Mouse (Mus musculus): ENCODE measurements around the gene Atxn2l. TPM values are rescaled to one million over a fixed set of nuclear protein-coding genes. Genes with fewer than 3 reads are reported as not detected.

Atxn2l gene
- total and polyA plus RNA-seq, 2 experiments from 2014 or later: 65.4 to 80.5 TPM

- H3K9ac ChIP-seq (replicated peaks; ENCODE audit: low read length, poor library complexity, severe bottlenecking): no peak overlapping the region
- no peak overlapping the region for H3K4me3 ChIP-seq (ENCODE audit: low read depth, low read length)
- DNase-seq (ENCODE audit: low spot score): no peak
- H3K4me1 ChIP-seq (ENCODE audit: insufficient read depth, low read length): no peaks in the 10 kb centered on the region
- H3K4me2 ChIP-seq (ENCODE audit: low read depth, low read length, poor library complexity, severe bottlenecking): no peak overlapping the region
- 72% methylated on average over 5 of the region's 5 CpGs for WGBS
- H3K36me3 ChIP-seq (ENCODE audit: insufficient read depth, low read length): no peaks in the 10 kb centered on the region
- no peaks in the 10 kb centered on the region for H3K27me3 ChIP-seq (ENCODE audit: insufficient read depth, low read length)
- no peaks in the 10 kb centered on the region for H3K9me3 ChIP-seq (ENCODE audit: low read length)
- no peak for ATAC-seq (ENCODE audit: low FRiP score)
- no peak overlapping the region for H3K27ac ChIP-seq (ENCODE audit: low read depth, low read length)
- no peak for TF ChIP-seq CTCF (IDR thresholded peaks at IDR 0.05)
These were observed 45.0 kb downstream of the Atxn2l start for GRCm38 (mm10) chr7:126458225-126458624.

- WGBS: 87% methylated on average over 17 of the region's 17 CpGs
These were observed 46.6 kb downstream of the Atxn2l start for GRCm38 (mm10) chr7:126456382-126457266.

GRCm38 (mm10) chr7:126455242-126455641 lies 48.0 kb downstream of the Atxn2l start:
- no peak for ATAC-seq (ENCODE audit: low FRiP score)
- DNase-seq (ENCODE audit: low spot score): no peak
- no peak overlapping the region for H3K9ac ChIP-seq (replicated peaks; ENCODE audit: low read length, poor library complexity, severe bottlenecking)
- no peak overlapping the region for H3K4me2 ChIP-seq (ENCODE audit: low read depth, low read length, poor library complexity, severe bottlenecking)
- no peaks in the 10 kb centered on the region for H3K36me3 ChIP-seq (ENCODE audit: insufficient read depth, low read length)
- no peaks in the 10 kb centered on the region for H3K9me3 ChIP-seq (ENCODE audit: low read length)
- no peaks in the 10 kb centered on the region for H3K4me1 ChIP-seq (ENCODE audit: insufficient read depth, low read length)
- H3K4me3 ChIP-seq (ENCODE audit: low read depth, low read length): no peak overlapping the region
- 76% methylated on average over 2 of the region's 2 CpGs for WGBS
- no peaks in the 10 kb centered on the region for H3K27me3 ChIP-seq (ENCODE audit: insufficient read depth, low read length)
- no peak overlapping the region for H3K27ac ChIP-seq (ENCODE audit: low read depth, low read length)
- no peak for TF ChIP-seq CTCF (IDR thresholded peaks at IDR 0.05)

More at GRCm38 (mm10) chr7:126456382-126457266, 46.6 kb downstream of the Atxn2l start:
- Histone ChIP-seq H3K27me3 (ENCODE audit: insufficient read depth, low read length) (no peaks in the 10 kb centered on the region), H3K27ac (ENCODE audit: low read depth, low read length) (no peak overlapping the region), H3K9ac (replicated peaks; ENCODE audit: low read length, poor library complexity, severe bottlenecking) (no peak overlapping the region), H3K4me1 (ENCODE audit: insufficient read depth, low read length) (no peaks in the 10 kb centered on the region), H3K4me2 (ENCODE audit: low read depth, low read length, poor library complexity, severe bottlenecking) (no peak overlapping the region), H3K4me3 (ENCODE audit: low read depth, low read length) (no peak overlapping the region), H3K36me3 (ENCODE audit: insufficient read depth, low read length) (no peaks in the 10 kb centered on the region), H3K9me3 (ENCODE audit: low read length) (no peaks in the 10 kb centered on the region)
- DNase-seq (ENCODE audit: low spot score): no peak
- no peak for ATAC-seq (ENCODE audit: low FRiP score)
- TF ChIP-seq CTCF (IDR thresholded peaks at IDR 0.05): no peak

GRCm38 (mm10) chr7:126453861-126454260 lies 49.4 kb downstream of the Atxn2l start:
- DNase-seq (ENCODE audit: low spot score): no peak
- Histone ChIP-seq H3K27me3 (ENCODE audit: insufficient read depth, low read length) (no peaks in the 10 kb centered on the region), H3K36me3 (ENCODE audit: insufficient read depth, low read length) (no peaks in the 10 kb centered on the region), H3K9ac (replicated peaks; ENCODE audit: low read length, poor library complexity, severe bottlenecking) (no peak overlapping the region), H3K4me1 (ENCODE audit: insufficient read depth, low read length) (no peaks in the 10 kb centered on the region), H3K9me3 (ENCODE audit: low read length) (no peaks in the 10 kb centered on the region), H3K4me3 (ENCODE audit: low read depth, low read length) (no peak overlapping the region), H3K4me2 (ENCODE audit: low read depth, low read length, poor library complexity, severe bottlenecking) (no peak overlapping the region), H3K27ac (ENCODE audit: low read depth, low read length) (no peak overlapping the region)
- ATAC-seq (ENCODE audit: low FRiP score): no peak
- WGBS: 76% methylated on average over 7 of the region's 7 CpGs
- TF ChIP-seq CTCF (IDR thresholded peaks at IDR 0.05): no peak

GRCm38 (mm10) chr7:126452244-126452643 lies 51.0 kb downstream of the Atxn2l start:
- no peak overlapping the region for H3K27ac ChIP-seq (ENCODE audit: low read depth, low read length)
- H3K4me2 ChIP-seq (ENCODE audit: low read depth, low read length, poor library complexity, severe bottlenecking): no peak overlapping the region
- 93% methylated on average over 3 of the region's 3 CpGs for WGBS
- no peak for TF ChIP-seq CTCF (IDR thresholded peaks at IDR 0.05)
- H3K4me1 ChIP-seq (ENCODE audit: insufficient read depth, low read length): no peaks in the 10 kb centered on the region
- no peak for DNase-seq (ENCODE audit: low spot score)
- H3K4me3 ChIP-seq (ENCODE audit: low read depth, low read length): no peak overlapping the region
- 0 out of 2 replicates have a peak, but pooled peaks cover 3% of the 10 kb centered on the region for H3K36me3 ChIP-seq (ENCODE audit: insufficient read depth, low read length)
- H3K9ac ChIP-seq (replicated peaks; ENCODE audit: low read length, poor library complexity, severe bottlenecking): no peak overlapping the region
- no peaks in the 10 kb centered on the region for H3K27me3 ChIP-seq (ENCODE audit: insufficient read depth, low read length)
- no peaks in the 10 kb centered on the region for H3K9me3 ChIP-seq (ENCODE audit: low read length)
- no peak for ATAC-seq (ENCODE audit: low FRiP score)

- no peak for DNase-seq (ENCODE audit: low spot score)
- Histone ChIP-seq H3K9me3 (ENCODE audit: low read length) (no peaks in the 10 kb centered on the region), H3K36me3 (ENCODE audit: insufficient read depth, low read length) (peaks cover 15% of the 10 kb centered on the region; the same call in 1 of the 2 replicates), H3K27ac (ENCODE audit: low read depth, low read length) (no peak overlapping the region), H3K4me2 (ENCODE audit: low read depth, low read length, poor library complexity, severe bottlenecking) (no peak overlapping the region), H3K4me1 (ENCODE audit: insufficient read depth, low read length) (no peaks in the 10 kb centered on the region), H3K27me3 (ENCODE audit: insufficient read depth, low read length) (no peaks in the 10 kb centered on the region), H3K9ac (replicated peaks; ENCODE audit: low read length, poor library complexity, severe bottlenecking) (no peak overlapping the region), H3K4me3 (ENCODE audit: low read depth, low read length) (no peak overlapping the region)
- WGBS: 92% methylated on average over 6 of the region's 6 CpGs
- ATAC-seq (ENCODE audit: low FRiP score): no peak
- no peak for TF ChIP-seq CTCF (IDR thresholded peaks at IDR 0.05)
These were observed 52.6 kb downstream of the Atxn2l start for GRCm38 (mm10) chr7:126450641-126451040.

All from midbrain, postnatal 0 days (tissue).